Mouse (Mus musculus): Measurements from ENCODE around the gene Limd2. TPM values are rescaled to one million over a fixed set of nuclear protein-coding genes. Genes with fewer than 3 reads are reported as not detected.
"Not testable (repeated sequence)": the region's sequence is repeated elsewhere in the genome, so short reads cannot be mapped to it uniquely, and the experiment has no call there.

The Limd2 gene
- polyA plus RNA-seq (2015; fragmentation: Nextera tagmentation; extraction: Ambion mirVana), result 205 and 209 TPM in 2 replicates

GRCm38 (mm10) chr11:106160841-106161721, at the start of gene Limd2, which contains the start of gene Gm10840:
Gene Limd2, minus strand, starts transcription at chr11:106160860.
Gene Gm10840, plus strand, starts transcription at chr11:106160850.
- Histone ChIP-seq H3K36me3 (ENCODE audit: control insufficient read depth, insufficient read depth) (peaks cover 20% of the 10 kb centered on the region), H3K9ac (replicated peaks; ENCODE audit: low read depth, low read length) (peak within 1 kb of the TSS; percentile 97), H3K27ac (ENCODE audit: low read length) (peak within 1 kb of the TSS; percentile 95), H3K4me2 (ENCODE audit: low read length) (peak within 1 kb of the TSS; percentile 83), H3K27me3 (replicated peaks; ENCODE audit: control insufficient read depth, insufficient read depth, low read length) (no peaks in the 10 kb centered on the region), H3K4me1 (replicated peaks; ENCODE audit: control insufficient read depth, insufficient read depth, low read length) (peaks cover 28% of the 10 kb centered on the region), H3K4me3 (replicated peaks; ENCODE audit: low read length) (peak within 1 kb of the TSS; percentile 79), H3K9me3 (ENCODE audit: control insufficient read depth, low read length) (no peaks in the 10 kb centered on the region)
- WGBS, result 24% methylated on average over 22 of the region's 22 CpGs
- peak; percentile 46 for ATAC-seq

- no peak within 1 kb of the TSS for H3K4me3 ChIP-seq (replicated peaks; ENCODE audit: low read length)
- no peaks in the 10 kb centered on the region for H3K4me1 ChIP-seq (replicated peaks; ENCODE audit: control insufficient read depth, insufficient read depth, low read length)
- 88% methylated on average over 5 of the region's 5 CpGs for WGBS
- no peak within 1 kb of the TSS for H3K27ac ChIP-seq (ENCODE audit: low read length)
- H3K9ac ChIP-seq (replicated peaks; ENCODE audit: low read depth, low read length), result no peak within 1 kb of the TSS; the same call in 1 of the 2 replicates
- H3K27me3 ChIP-seq (replicated peaks; ENCODE audit: control insufficient read depth, insufficient read depth, low read length), result no peaks in the 10 kb centered on the region
- ATAC-seq, result no peak
- no peak within 1 kb of the TSS for H3K4me2 ChIP-seq (ENCODE audit: low read length)
- H3K36me3 ChIP-seq (ENCODE audit: control insufficient read depth, insufficient read depth), result peaks cover 31% of the 10 kb centered on the region
- H3K9me3 ChIP-seq (ENCODE audit: control insufficient read depth, low read length), result no peaks in the 10 kb centered on the region
Observed at GRCm38 (mm10) chr11:106202123-106202465, 41.4 kb upstream of the Limd2 start, which contains the start of gene Strada. Gene Strada, minus strand, starts transcription at chr11:106202168.

GRCm38 (mm10) chr11:106201337-106202122, 40.9 kb upstream of the Limd2 start:
- no peaks in the 10 kb centered on the region for H3K27me3 ChIP-seq (replicated peaks; ENCODE audit: control insufficient read depth, insufficient read depth, low read length)
- no peaks in the 10 kb centered on the region for H3K9me3 ChIP-seq (ENCODE audit: control insufficient read depth, low read length)
- no peak for ATAC-seq
- H3K36me3 ChIP-seq (ENCODE audit: control insufficient read depth, insufficient read depth), result peaks cover 26% of the 10 kb centered on the region
- 94% methylated on average over 19 of the region's 19 CpGs for WGBS
- H3K4me3 ChIP-seq (replicated peaks; ENCODE audit: low read length), result no peak overlapping the region
- H3K9ac ChIP-seq (replicated peaks; ENCODE audit: low read depth, low read length), result no peak overlapping the region
- H3K4me1 ChIP-seq (replicated peaks; ENCODE audit: control insufficient read depth, insufficient read depth, low read length), result no peaks in the 10 kb centered on the region
- H3K4me2 ChIP-seq (ENCODE audit: low read length), result no peak overlapping the region
- no peak overlapping the region for H3K27ac ChIP-seq (ENCODE audit: low read length)

GRCm38 (mm10) chr11:106200756-106201155, 40.1 kb upstream of the Limd2 start:
- whole genome bisulfite sequencing, result 89% methylated on average over 6 of the region's 6 CpGs
- no peak overlapping the region; the same call in 1 of the 2 replicates for H3K9ac ChIP-seq (replicated peaks; ENCODE audit: low read depth, low read length)
- H3K27ac ChIP-seq (ENCODE audit: low read length), result no peak overlapping the region
- H3K9me3 ChIP-seq (ENCODE audit: control insufficient read depth, low read length), result no peaks in the 10 kb centered on the region
- H3K27me3 ChIP-seq (replicated peaks; ENCODE audit: control insufficient read depth, insufficient read depth, low read length), result no peaks in the 10 kb centered on the region
- ATAC-seq, result no peak
- H3K4me3 ChIP-seq (replicated peaks; ENCODE audit: low read length), result no peak overlapping the region
- no peaks in the 10 kb centered on the region for H3K4me1 ChIP-seq (replicated peaks; ENCODE audit: control insufficient read depth, insufficient read depth, low read length)
- no peak overlapping the region for H3K4me2 ChIP-seq (ENCODE audit: low read length)
- H3K36me3 ChIP-seq (ENCODE audit: control insufficient read depth, insufficient read depth), result peaks cover 25% of the 10 kb centered on the region

- not testable (repeated sequence) for H3K27me3 ChIP-seq (replicated peaks; ENCODE audit: control insufficient read depth, insufficient read depth, low read length); H3K9ac ChIP-seq (replicated peaks; ENCODE audit: low read depth, low read length); ATAC-seq; H3K4me2 ChIP-seq (ENCODE audit: low read length); H3K27ac ChIP-seq (ENCODE audit: low read length); H3K9me3 ChIP-seq (ENCODE audit: control insufficient read depth, low read length); H3K4me1 ChIP-seq (replicated peaks; ENCODE audit: control insufficient read depth, insufficient read depth, low read length); H3K4me3 ChIP-seq (replicated peaks; ENCODE audit: low read length)
- peaks cover 25% of the 10 kb centered on the region for H3K36me3 ChIP-seq (ENCODE audit: control insufficient read depth, insufficient read depth)
- WGBS, result 93% methylated on average over 7 of the region's 7 CpGs
Observed at GRCm38 (mm10) chr11:106199997-106200396, 39.3 kb upstream of the Limd2 start.

- no peaks in the 10 kb centered on the region for H3K27me3 ChIP-seq (replicated peaks; ENCODE audit: control insufficient read depth, insufficient read depth, low read length)
- H3K4me2 ChIP-seq (ENCODE audit: low read length), result no peak overlapping the region
- ATAC-seq, result no peak
- no peak overlapping the region for H3K9ac ChIP-seq (replicated peaks; ENCODE audit: low read depth, low read length)
- no peak overlapping the region for H3K4me3 ChIP-seq (replicated peaks; ENCODE audit: low read length)
- H3K36me3 ChIP-seq (ENCODE audit: control insufficient read depth, insufficient read depth), result peaks cover 14% of the 10 kb centered on the region
- H3K27ac ChIP-seq (ENCODE audit: low read length), result no peak overlapping the region
- WGBS, result 83% methylated on average over 4 of the region's 4 CpGs
- no peaks in the 10 kb centered on the region for H3K9me3 ChIP-seq (ENCODE audit: control insufficient read depth, low read length)
- peaks cover 3% of the 10 kb centered on the region for H3K4me1 ChIP-seq (replicated peaks; ENCODE audit: control insufficient read depth, insufficient read depth, low read length)
Observed at GRCm38 (mm10) chr11:106198277-106198676, 37.6 kb upstream of the Limd2 start.

GRCm38 (mm10) chr11:106195341-106195740, 34.7 kb upstream of the Limd2 start:
- Histone ChIP-seq H3K9ac (replicated peaks; ENCODE audit: low read depth, low read length) (no peak overlapping the region), H3K36me3 (ENCODE audit: control insufficient read depth, insufficient read depth) (no peaks in the 10 kb centered on the region; the same call in 1 of the 2 replicates), H3K27ac (ENCODE audit: low read length) (no peak overlapping the region), H3K4me2 (ENCODE audit: low read length) (no peak overlapping the region), H3K9me3 (ENCODE audit: control insufficient read depth, low read length) (no peaks in the 10 kb centered on the region), H3K4me3 (replicated peaks; ENCODE audit: low read length) (no peak overlapping the region), H3K27me3 (replicated peaks; ENCODE audit: control insufficient read depth, insufficient read depth, low read length) (no peaks in the 10 kb centered on the region), H3K4me1 (replicated peaks; ENCODE audit: control insufficient read depth, insufficient read depth, low read length) (peaks cover 10% of the 10 kb centered on the region)
- no peak for ATAC-seq

- Histone ChIP-seq H3K27ac (ENCODE audit: low read length) (no peak overlapping the region), H3K9ac (replicated peaks; ENCODE audit: low read depth, low read length) (no peak overlapping the region), H3K4me1 (replicated peaks; ENCODE audit: control insufficient read depth, insufficient read depth, low read length) (peaks cover 10% of the 10 kb centered on the region), H3K4me3 (replicated peaks; ENCODE audit: low read length) (no peak overlapping the region), H3K4me2 (ENCODE audit: low read length) (no peak overlapping the region), H3K36me3 (ENCODE audit: control insufficient read depth, insufficient read depth) (no peaks in the 10 kb centered on the region; the same call in 1 of the 2 replicates), H3K27me3 (replicated peaks; ENCODE audit: control insufficient read depth, insufficient read depth, low read length) (no peaks in the 10 kb centered on the region), H3K9me3 (ENCODE audit: control insufficient read depth, low read length) (no peaks in the 10 kb centered on the region)
- 90% methylated on average over 7 of the region's 7 CpGs for WGBS
- no peak for ATAC-seq
Observed at GRCm38 (mm10) chr11:106194891-106195290, 34.2 kb upstream of the Limd2 start.

- no peak for ATAC-seq
- Histone ChIP-seq H3K27me3 (replicated peaks; ENCODE audit: control insufficient read depth, insufficient read depth, low read length) (no peaks in the 10 kb centered on the region), H3K4me2 (ENCODE audit: low read length) (peak overlapping the region; percentile 50), H3K9me3 (ENCODE audit: control insufficient read depth, low read length) (no peaks in the 10 kb centered on the region), H3K4me3 (replicated peaks; ENCODE audit: low read length) (peak overlapping the region; percentile 86), H3K36me3 (ENCODE audit: control insufficient read depth, insufficient read depth) (no peaks in the 10 kb centered on the region; the same call in 1 of the 2 replicates), H3K9ac (replicated peaks; ENCODE audit: low read depth, low read length) (peak overlapping the region; percentile 63), H3K27ac (ENCODE audit: low read length) (peak overlapping the region; percentile 80), H3K4me1 (replicated peaks; ENCODE audit: control insufficient read depth, insufficient read depth, low read length) (peaks cover 10% of the 10 kb centered on the region)
- 40% methylated on average over 3 of the region's 3 CpGs for WGBS
Observed at GRCm38 (mm10) chr11:106194155-106194541, 33.5 kb upstream of the Limd2 start.

Data from forebrain, embryonic 16.5 days (tissue).